27 mouse cellular contexts compared by ENCODE assay signal in genomic region chr1:180800814-180801213, GRCm38 (mm10). TPM values are rescaled to one million over a fixed set of nuclear protein-coding genes. Genes with fewer than 3 reads are reported as not detected.
DNase-seq lines count a peak whose midpoint lies in the region; ATAC-seq and TF ChIP-seq lines count a peak whose summit lies in the region.
"Had no signal": no experiment of that assay in that cellular context is flagged by ENCODE, and none has a peak within 500 bp of the region (broad histone marks: within the 10 kb centered on the region; RNA-seq: fewer than 3 reads in every experiment).

No protein-coding gene starts in this region.

- H3K4me1 ChIP-seq in heart, postnatal 0 days (ENCODE audit: control insufficient read depth, insufficient read depth) = no peaks in the 10 kb centered on the region
- H3K4me1 ChIP-seq in heart, embryonic 10.5 days = no peaks in the 10 kb centered on the region
- no peaks in the 10 kb centered on the region for H3K4me1 ChIP-seq in lung, embryonic 14.5 days (ENCODE audit: insufficient read depth)
- H3K4me1 ChIP-seq in liver, embryonic 15.5 days (replicated peaks) = peaks cover 23% of the 10 kb centered on the region
- H3K4me1 ChIP-seq: embryonic facial prominence, embryonic 13.5 days; forebrain, embryonic 10.5 days; forebrain, embryonic 15.5 days; hindbrain, embryonic 10.5 days; hindbrain, embryonic 15.5 days; kidney, embryonic 15.5 days; lung, embryonic 15.5 days; midbrain, embryonic 12.5 days had no signal

- 50% methylated on average over 2 of the region's 2 CpGs for WGBS in heart, postnatal 0 days
- 63% methylated on average over 2 of the region's 2 CpGs for WGBS in heart, embryonic 10.5 days
- WGBS in lung, embryonic 14.5 days = 47% methylated on average over 2 of the region's 2 CpGs
- 48% methylated on average over 2 of the region's 2 CpGs for WGBS in liver, embryonic 15.5 days (ENCODE audit: insufficient replicate concordance)

- no peak for ATAC-seq in heart, postnatal 0 days (ENCODE audit: insufficient read depth, low read depth)
- ATAC-seq in lung, embryonic 14.5 days (ENCODE audit: insufficient read depth) = 0 out of 2 replicates have a peak, but pooled peaks have one; percentile 25
- ATAC-seq in liver, embryonic 15.5 days (ENCODE audit: insufficient read depth) = peak; percentile 22; the same call in 1 of the 2 replicates
- ATAC-seq: activated CD4-positive, CD25-positive, alpha-beta regulatory T cell, adult 4 months; CD4-positive, CD25-positive, alpha-beta regulatory T cell, adult 4 months had no signal

- H3K4me2 ChIP-seq in heart, postnatal 0 days (ENCODE audit: low read depth, low read length) = no peak overlapping the region
- no peak overlapping the region for H3K4me2 ChIP-seq in lung, embryonic 14.5 days
- no peak overlapping the region for H3K4me2 ChIP-seq in liver, embryonic 15.5 days
- H3K4me2 ChIP-seq: embryonic facial prominence, embryonic 13.5 days; forebrain, embryonic 15.5 days; heart, embryonic 13.5 days; hindbrain, embryonic 15.5 days; kidney, embryonic 15.5 days; lung, embryonic 15.5 days; midbrain, embryonic 12.5 days had no signal

- no peak for DNase-seq in heart, postnatal 0 days (ENCODE audit: low spot score)
- DNase-seq in heart, embryonic 10.5 days (ENCODE audit: low spot score) = no peak
- no peak for DNase-seq in lung, embryonic 14.5 days
- DNase-seq in lung, postnatal 4 days = no peak
- no peak for DNase-seq in frontal cortex, adult 2 months (ENCODE audit: extremely low spot score in 1 of 2, low spot score in 1 of 2)
- no peak for DNase-seq in urinary bladder, postnatal 10 days (ENCODE audit: low spot score)
- DNase-seq: adrenal gland, adult 2 months; adrenal gland, postnatal 36 days; cerebellum, adult 8-10 months; cerebellum, postnatal 25 days; gastrocnemius, adult 2 months; gastrocnemius, postnatal 36 days; heart, adult 2 months; heart, postnatal 14 days; kidney, postnatal 25 days had no signal

- TF ChIP-seq EP300 in heart, postnatal 0 days (IDR thresholded peaks at IDR 0.05; ENCODE audit: low read depth) = no peak

- TF ChIP-seq CTCF in heart, postnatal 0 days (IDR thresholded peaks at IDR 0.05; ENCODE audit: low read depth) = no peak
- TF ChIP-seq CTCF in lung, embryonic 14.5 days (IDR thresholded peaks at IDR 0.05; ENCODE audit: low read depth) = no peak

- H3K27me3 ChIP-seq in heart, postnatal 0 days (ENCODE audit: control insufficient read depth, insufficient read depth, low read length) = no peaks in the 10 kb centered on the region
- H3K27me3 ChIP-seq in heart, embryonic 10.5 days (ENCODE audit: insufficient read depth, poor library complexity, severe bottlenecking) = no peaks in the 10 kb centered on the region
- H3K27me3 ChIP-seq in lung, embryonic 14.5 days (ENCODE audit: insufficient read depth, low read length) = no peaks in the 10 kb centered on the region
- H3K27me3 ChIP-seq in liver, embryonic 15.5 days = no peaks in the 10 kb centered on the region; the same call in 1 of the 2 replicates
- H3K27me3 ChIP-seq: embryonic facial prominence, embryonic 13.5 days; forebrain, embryonic 15.5 days; heart, embryonic 13.5 days; hindbrain, embryonic 15.5 days; kidney, embryonic 15.5 days; lung, embryonic 15.5 days; midbrain, embryonic 12.5 days had no signal

- H3K9me3 ChIP-seq in heart, postnatal 0 days (replicated peaks; ENCODE audit: control insufficient read depth, low read length) = no peaks in the 10 kb centered on the region
- 0 out of 2 replicates have a peak, but pooled peaks cover 4% of the 10 kb centered on the region for H3K9me3 ChIP-seq in heart, embryonic 10.5 days
- no peaks in the 10 kb centered on the region for H3K9me3 ChIP-seq in lung, embryonic 14.5 days (ENCODE audit: low read depth, low read length)
- no peaks in the 10 kb centered on the region for H3K9me3 ChIP-seq in liver, embryonic 15.5 days (replicated peaks)
- H3K9me3 ChIP-seq: embryonic facial prominence, embryonic 13.5 days; forebrain, embryonic 10.5 days; forebrain, embryonic 15.5 days; hindbrain, embryonic 10.5 days; hindbrain, embryonic 15.5 days; kidney, embryonic 15.5 days; lung, embryonic 15.5 days; midbrain, embryonic 12.5 days had no signal

- no peak overlapping the region for H3K4me3 ChIP-seq in heart, postnatal 0 days (ENCODE audit: low read depth, low read length)
- H3K4me3 ChIP-seq in heart, embryonic 10.5 days = no peak overlapping the region
- no peak overlapping the region for H3K4me3 ChIP-seq in lung, embryonic 14.5 days (ENCODE audit: low read depth, low read length)
- H3K4me3 ChIP-seq in liver, embryonic 15.5 days (replicated peaks) = no peak overlapping the region
- H3K4me3 ChIP-seq: embryonic facial prominence, embryonic 13.5 days; forebrain, embryonic 10.5 days; forebrain, embryonic 15.5 days; gastrocnemius, adult 2 months; heart, adult 2 months; heart, embryonic 13.5 days; hindbrain, embryonic 10.5 days; hindbrain, embryonic 15.5 days; kidney, embryonic 15.5 days; lung, embryonic 15.5 days; midbrain, embryonic 12.5 days had no signal

- no peak overlapping the region for H3K9ac ChIP-seq in heart, postnatal 0 days (replicated peaks; ENCODE audit: low read depth, low read length)
- no peak overlapping the region for H3K9ac ChIP-seq in lung, embryonic 14.5 days
- H3K9ac ChIP-seq in liver, embryonic 15.5 days = no peak overlapping the region
- H3K9ac ChIP-seq: embryonic facial prominence, embryonic 13.5 days; forebrain, embryonic 15.5 days; heart, embryonic 13.5 days; hindbrain, embryonic 15.5 days; kidney, embryonic 15.5 days; lung, embryonic 15.5 days; midbrain, embryonic 12.5 days had no signal

- H3K36me3 ChIP-seq in heart, postnatal 0 days (replicated peaks; ENCODE audit: control insufficient read depth, insufficient read depth, low read length) = peaks cover 47% of the 10 kb centered on the region
- H3K36me3 ChIP-seq in heart, embryonic 10.5 days = peaks cover 54% of the 10 kb centered on the region
- H3K36me3 ChIP-seq in lung, embryonic 14.5 days (ENCODE audit: insufficient read depth) = peaks cover 55% of the 10 kb centered on the region
- peaks cover 58% of the 10 kb centered on the region for H3K36me3 ChIP-seq in liver, embryonic 15.5 days (replicated peaks)

- H3K27ac ChIP-seq in heart, postnatal 0 days (ENCODE audit: low read depth) = peak overlapping the region; percentile 60; the same call in 1 of the 2 replicates
- no peak overlapping the region for H3K27ac ChIP-seq in heart, embryonic 10.5 days
- H3K27ac ChIP-seq in lung, embryonic 14.5 days (ENCODE audit: low read depth) = no peak overlapping the region
- H3K27ac ChIP-seq in liver, embryonic 15.5 days (replicated peaks) = peak overlapping the region; percentile 30; the same call in 1 of the 2 replicates
- H3K27ac ChIP-seq: embryonic facial prominence, embryonic 13.5 days; forebrain, embryonic 10.5 days; forebrain, embryonic 15.5 days; heart, adult 2 months; hindbrain, embryonic 10.5 days; hindbrain, embryonic 15.5 days; kidney, embryonic 15.5 days; lung, embryonic 15.5 days; midbrain, embryonic 12.5 days had no signal

RNA-seq across cellular contexts. Expression of gene H3f3a, which starts 12.9 kb away (rescaled TPM):
- 1,123 and 1,337 TPM in 2 replicates for total RNA-seq in heart, postnatal 0 days (2014; rRNA removed; ENCODE audit: low replicate concordance)
- 1,661 and 1,734 TPM in 2 replicates for polyA plus RNA-seq in heart, postnatal 0 days (2015; fragmentation: Nextera tagmentation; extraction: Ambion mirVana)
- polyA plus RNA-seq in heart, embryonic 10.5 days (2016; fragmentation: Nextera tagmentation; extraction: Ambion mirVana) = 1,530 and 1,842 TPM in 2 replicates
- polyA plus RNA-seq in lung, embryonic 14.5 days (2014; fragmentation: Nextera tagmentation; extraction: Ambion mirVana) = 2,358 and 2,465 TPM in 2 replicates
- polyA plus RNA-seq in liver, embryonic 15.5 days (2015; fragmentation: Nextera tagmentation; extraction: Ambion mirVana) = 2,115 and 2,296 TPM in 2 replicates
- polyA plus RNA-seq in frontal cortex, adult 2 months (2012; rRNA removed) = 502 and 559 TPM in 2 replicates

RNA-seq across cellular contexts. Expression of gene Sde2, which starts 50.1 kb away (rescaled TPM):
- total RNA-seq in heart, postnatal 0 days (2014; rRNA removed; ENCODE audit: low replicate concordance) = 9.8 and 16.9 TPM in 2 replicates
- 14.4 and 15.8 TPM in 2 replicates for polyA plus RNA-seq in heart, postnatal 0 days (2015; fragmentation: Nextera tagmentation; extraction: Ambion mirVana)
- polyA plus RNA-seq in heart, embryonic 10.5 days (2016; fragmentation: Nextera tagmentation; extraction: Ambion mirVana) = 32.3 and 39.8 TPM in 2 replicates
- polyA plus RNA-seq in lung, embryonic 14.5 days (2014; fragmentation: Nextera tagmentation; extraction: Ambion mirVana) = 35.2 and 35.9 TPM in 2 replicates
- 21.8 and 22.4 TPM in 2 replicates for polyA plus RNA-seq in liver, embryonic 15.5 days (2015; fragmentation: Nextera tagmentation; extraction: Ambion mirVana)
- 19.2 and 19.6 TPM in 2 replicates for polyA plus RNA-seq in frontal cortex, adult 2 months (2012; rRNA removed)

Comparison
In these comparisons a context has a peak if more than half of its experiments do, and no peak if none do; other contexts are left out.
1. H3K27ac ChIP-seq: peak in heart, postnatal 0 days (single experiment) and liver, embryonic 15.5 days (single experiment); none in heart, embryonic 10.5 days (single experiment) and lung, embryonic 14.5 days (single experiment).